Mouse (Mus musculus): ENCODE data around the gene Lgals9.

The Lgals9 gene

DNA sequence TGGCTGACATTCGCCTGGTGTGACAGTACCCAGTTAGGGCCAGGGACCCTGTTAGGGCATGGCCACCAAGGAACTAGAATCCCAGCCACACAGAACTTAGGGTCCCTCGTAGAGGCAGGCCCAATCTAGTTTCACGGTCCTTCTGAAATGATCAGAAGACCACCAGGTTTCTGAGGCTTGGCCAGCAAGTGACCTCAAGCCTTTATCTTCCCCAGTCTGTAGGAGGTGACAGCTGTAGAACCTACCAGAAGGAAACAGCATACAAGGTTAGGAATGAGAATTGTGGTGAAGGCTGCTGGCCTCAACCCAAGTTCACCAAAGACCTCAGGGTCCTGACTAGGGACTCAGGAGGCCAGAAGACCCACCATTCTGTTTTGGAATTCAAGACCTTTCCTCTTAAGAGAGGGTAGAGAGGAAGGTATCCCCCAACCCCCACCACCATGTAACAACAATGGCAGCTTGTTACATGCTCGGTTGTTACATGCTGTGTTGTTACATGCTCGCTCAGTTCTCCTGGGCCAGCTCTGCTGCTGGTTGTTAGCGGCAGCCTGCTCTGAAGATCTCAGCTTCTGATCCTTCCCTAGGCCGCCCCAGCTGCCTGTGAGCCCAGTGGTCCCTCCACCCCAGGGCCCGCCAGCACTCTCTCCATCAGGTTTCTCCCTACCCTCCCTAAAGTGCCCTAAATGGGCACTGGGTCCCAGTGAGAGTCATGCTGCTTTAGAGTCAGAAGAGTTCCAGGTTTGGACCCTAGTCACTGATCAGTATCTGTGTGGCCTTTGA is 7.8 kb downstream of the Lgals9 start:
- DNase-seq (ENCODE audit: low spot score in 2 of 2) = no peak

DNA sequence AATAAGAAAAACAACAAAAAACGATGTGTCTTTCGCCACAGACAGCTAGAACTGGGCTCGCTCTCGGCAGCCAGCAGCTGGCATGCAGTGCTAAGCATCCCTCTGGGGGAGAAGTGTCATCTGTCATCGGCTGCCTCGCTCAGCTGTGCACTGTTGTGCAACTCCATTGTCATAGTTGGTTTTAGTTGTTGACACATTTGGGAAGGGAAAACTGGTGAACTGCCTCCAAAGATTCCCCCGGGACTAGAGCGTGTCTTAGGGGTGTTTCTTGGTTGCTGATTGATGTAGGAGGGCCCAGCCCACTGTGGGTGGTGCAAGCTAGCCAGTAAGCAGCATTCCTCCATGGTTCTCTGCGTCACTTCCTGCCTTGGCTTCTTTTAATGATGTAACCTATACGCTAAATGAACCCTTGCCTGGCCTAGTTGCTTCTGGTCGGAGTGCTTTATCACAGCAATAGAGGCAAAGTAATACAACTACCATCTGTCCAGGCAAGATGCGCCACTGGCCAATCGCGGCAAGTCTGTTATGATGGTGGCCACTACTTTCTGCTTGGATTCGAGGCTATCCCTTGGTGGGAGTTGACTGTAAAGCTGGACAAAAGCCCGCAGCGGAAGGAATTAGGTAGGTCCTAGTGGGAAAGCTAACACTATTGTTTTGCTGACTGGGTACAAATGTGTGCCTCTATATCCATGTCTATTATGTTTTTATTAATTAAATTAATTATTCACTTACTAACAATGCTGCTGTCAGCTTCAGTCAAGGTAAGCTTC is 11.2 kb downstream of the Lgals9 start:
- no peak for DNase-seq (ENCODE audit: low spot score in 2 of 2)

DNA sequence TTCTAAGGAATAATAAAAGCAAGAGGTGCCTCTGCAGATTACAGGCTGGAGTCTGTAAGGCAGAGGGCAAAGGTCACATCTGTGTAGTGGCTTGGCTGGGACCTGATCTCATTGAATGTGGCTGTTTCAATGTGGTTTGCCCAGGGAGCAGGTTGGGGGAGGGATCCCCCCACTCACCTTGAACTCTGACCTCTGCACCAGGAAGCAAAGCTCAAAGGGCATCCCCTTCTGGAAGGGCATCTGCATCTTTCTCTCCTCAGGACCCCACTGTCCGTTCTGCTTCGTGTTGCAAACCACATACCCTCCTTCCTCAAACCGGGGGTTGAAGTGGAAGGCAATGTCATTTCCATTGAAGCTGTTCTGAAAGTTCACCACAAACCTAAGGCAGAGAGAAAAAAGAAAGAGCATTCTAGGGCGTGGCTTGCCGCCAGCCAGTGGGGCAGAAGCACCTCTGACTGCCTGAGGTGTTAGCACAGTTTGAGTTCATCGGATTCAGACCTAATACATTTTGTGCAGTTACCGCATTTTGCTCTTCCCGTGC is 11.9 kb downstream of the Lgals9 start:
- no peak for DNase-seq (ENCODE audit: low spot score in 2 of 2)

DNA sequence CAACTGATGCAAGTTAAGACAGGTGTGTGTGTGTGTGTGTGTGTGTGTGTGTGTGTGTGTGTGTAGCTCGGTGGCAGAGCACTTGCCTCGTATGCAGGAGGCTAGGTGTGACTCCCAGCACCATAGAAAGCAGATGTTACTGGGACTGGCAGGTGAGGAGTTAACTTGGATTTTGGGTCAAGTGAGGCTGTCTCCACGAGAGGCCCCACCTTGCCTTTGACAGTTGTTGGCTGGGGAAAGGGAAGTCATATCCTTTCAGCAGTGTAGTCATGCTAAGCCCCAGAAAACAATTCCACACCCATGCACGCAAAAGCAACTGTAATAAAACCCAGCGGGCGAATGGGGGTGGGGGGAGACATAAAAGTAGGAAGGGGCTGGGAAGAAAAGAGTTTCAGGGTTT is 12.4 kb downstream of the Lgals9 start:
- no peak for DNase-seq (ENCODE audit: low spot score in 2 of 2)

DNA sequence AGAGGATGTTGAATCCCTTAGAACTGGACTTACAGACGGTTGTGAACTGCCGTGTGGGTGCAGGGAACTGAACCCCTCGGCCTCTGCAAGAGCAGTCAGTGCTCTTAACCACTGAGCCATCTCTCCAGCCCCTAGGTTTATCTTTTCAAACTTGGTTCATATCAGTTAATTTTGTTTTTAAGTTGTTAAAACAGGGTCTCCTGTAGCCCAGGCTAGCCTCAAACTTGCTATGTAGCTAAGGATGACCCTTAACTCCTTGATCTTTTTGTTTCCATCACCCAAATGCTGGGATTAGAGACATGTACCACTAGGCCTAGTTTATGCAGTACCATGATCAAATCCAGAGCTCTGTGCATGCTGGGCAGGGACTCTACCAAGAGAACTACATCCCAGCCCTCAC is 13.0 kb downstream of the Lgals9 start:
- no peak for DNase-seq (ENCODE audit: low spot score in 2 of 2)

DNA sequence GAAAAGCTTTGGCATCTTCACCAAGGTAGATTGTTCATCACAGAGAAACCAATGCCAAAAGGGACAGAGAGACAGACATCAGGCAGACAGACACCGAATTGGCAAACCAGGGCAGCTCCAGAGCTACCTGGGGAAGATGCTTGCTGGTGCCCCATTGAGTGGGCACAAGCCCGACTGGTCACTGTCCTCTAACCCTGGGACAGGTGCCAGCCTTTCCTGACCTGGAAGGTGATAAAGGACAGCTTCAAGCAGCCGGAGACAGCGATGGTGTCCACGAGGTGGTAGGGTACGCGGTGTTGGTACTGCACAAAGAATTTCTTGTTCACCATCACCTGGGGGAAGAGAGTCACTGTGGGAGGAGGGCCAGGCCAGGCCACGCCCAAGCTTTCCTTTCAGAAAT is 13.7 kb downstream of the Lgals9 start:
- no peak for DNase-seq (ENCODE audit: low spot score in 2 of 2)

DNA sequence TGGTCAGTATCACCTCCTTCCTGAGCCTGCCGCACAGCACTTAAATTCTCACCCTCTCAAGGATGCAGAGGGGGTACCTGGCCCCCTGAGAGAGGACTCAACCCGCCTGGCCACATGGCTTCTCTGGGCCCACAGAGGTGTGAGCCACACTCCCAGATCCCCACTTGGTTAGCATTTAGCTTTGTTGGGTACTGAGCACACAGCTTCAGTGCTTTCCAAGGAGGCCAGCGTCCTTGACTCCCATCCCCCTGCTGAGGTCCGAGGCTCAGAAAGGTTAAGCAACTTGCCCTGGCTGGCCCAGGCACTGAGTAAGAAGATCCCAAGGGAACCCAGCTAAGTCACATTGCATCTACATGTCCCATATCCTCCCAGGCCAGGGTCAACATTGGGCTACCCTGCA is 16.6 kb downstream of the Lgals9 start:
- no peak for DNase-seq (ENCODE audit: low spot score in 2 of 2)

DNA sequence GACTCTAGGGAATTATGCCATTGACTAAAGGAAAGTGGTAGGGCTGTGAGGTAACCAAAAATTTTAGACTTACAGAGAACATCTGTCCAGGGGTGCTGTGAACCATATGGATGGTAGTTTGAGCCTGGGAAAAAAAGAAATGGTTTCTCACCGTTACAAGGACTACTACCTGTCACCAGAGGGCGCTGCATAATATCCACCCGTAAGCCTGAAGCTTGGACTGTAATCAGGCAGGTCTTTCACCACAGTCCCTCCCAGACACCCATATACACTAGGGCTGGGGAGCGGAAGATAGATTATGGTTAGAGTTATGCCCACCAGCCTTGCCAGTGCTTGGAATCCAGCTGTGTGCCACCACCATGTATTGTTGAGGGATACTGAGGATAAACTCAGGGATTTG is 17.4 kb downstream of the Lgals9 start:
- DNase-seq (ENCODE audit: low spot score in 2 of 2) = peak; percentile 24 to 52

DNA sequence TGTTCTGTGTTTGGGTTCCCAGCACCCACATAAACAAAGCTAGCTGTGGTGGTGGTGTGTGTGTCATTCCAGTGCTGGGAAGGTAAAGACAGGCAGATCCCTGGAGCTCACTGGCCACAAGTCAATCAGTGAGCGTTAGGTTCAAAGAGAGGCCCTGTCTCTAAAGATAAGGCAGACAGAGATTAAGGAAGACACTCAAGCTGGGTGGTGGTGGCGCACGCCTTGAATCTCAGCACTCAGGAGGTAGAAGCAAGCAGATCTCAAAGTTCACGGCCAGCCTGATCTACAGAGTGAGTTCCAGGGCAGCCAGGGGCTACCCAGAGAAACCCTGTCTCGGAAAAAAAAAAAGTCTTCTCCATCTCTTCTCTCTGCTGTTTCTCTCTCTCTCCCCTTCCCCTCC is 23.5 kb downstream of the Lgals9 start:
- DNase-seq (ENCODE audit: low spot score in 2 of 2) = no peak

DNA sequence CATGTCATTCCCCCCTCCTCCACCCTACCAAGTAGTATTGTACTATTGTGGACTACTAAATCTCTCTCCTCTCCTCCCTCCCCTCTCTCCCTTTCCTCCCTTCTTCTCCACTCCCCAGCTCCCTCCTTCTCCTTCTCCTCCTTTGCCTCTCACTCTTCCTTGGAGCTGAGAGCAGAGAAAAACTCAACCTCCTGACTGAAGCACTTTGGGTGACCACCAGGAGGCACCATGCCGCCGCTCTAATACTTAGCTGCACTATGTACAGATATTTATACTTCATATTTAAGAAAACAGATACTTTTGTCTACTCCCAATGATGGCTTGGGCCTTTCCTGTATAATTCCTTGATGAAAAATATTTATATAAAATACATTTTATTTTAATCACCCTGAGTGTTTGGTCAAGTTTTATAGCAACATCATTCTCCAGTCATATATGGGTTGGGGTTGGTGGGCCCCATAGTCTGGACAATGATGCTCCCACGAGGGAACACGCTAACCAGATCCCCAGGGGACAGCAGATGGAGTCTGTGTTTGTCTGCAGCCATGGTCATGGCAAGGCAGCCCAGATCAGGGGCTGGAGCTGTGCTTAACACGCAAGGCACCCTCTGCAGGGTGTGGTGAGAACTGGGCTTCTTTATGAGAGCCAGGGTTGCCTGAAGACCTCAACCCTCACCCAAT is 24.8 kb downstream of the Lgals9 start:
- no peak for DNase-seq (ENCODE audit: low spot score in 2 of 2)

DNA sequence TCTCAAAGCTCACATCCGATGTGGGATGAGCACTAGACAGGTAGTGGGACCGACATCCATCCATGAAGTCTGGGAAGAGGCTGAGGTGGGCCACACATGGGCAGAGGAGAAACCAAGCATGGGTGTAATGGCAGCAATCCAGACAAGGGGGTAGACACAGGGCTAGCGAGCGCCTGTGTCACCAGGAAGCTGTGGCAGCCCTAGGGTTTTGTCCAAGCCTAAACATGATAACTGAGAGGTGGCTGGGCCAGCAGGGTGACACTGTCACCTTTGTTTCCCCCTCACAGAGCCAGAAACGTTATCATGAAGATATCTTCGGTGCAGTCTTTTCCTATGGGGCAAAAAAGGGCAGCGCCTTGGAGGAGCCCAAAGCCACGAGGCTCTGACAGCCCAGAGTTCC is 25.4 kb downstream of the Lgals9 start:
- no peak for DNase-seq (ENCODE audit: low spot score in 2 of 2)

DNA sequence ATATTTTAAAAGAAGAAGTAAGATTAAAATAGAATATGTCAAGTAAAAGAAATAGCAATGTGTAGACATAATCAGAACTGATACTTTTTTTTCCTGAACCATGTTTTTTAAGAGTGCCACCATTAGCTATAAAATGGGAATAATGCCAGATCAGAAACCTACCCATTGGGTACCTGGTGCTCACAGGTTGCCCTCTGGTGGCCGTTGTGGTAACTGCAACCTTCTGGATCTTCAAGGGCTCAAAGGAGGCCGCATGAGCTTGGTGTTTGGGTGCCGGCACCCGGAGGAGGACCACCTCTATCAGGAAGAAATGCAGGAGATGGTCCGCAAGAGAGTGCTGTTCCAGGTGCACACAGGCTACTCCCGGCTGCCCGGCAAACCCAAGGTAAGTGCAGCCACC is 28.5 kb downstream of the Lgals9 start:
- peak; percentile 38 to 57 for DNase-seq (ENCODE audit: low spot score in 2 of 2)

DNA sequence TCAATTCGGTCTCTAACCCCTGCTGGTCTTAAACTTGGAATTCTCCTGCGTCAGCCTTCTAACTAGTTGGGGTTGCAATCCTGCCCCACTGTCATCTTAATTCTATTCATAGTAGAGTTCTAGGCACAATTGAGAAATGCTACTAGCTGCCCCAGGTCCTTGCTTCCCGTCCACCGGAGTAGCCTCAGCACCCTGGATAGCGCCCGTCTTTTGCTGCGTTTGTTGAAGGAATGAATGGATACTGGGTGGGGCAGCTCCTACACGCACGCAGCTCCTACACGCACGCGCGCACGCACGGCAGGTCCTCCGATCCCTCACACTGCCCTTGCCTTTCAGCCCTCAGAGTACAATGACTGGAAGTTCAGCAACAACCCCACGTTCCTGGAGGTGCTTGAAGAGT is 32.3 kb downstream of the Lgals9 start:
- no peak for DNase-seq (ENCODE audit: low spot score in 2 of 2)

DNA sequence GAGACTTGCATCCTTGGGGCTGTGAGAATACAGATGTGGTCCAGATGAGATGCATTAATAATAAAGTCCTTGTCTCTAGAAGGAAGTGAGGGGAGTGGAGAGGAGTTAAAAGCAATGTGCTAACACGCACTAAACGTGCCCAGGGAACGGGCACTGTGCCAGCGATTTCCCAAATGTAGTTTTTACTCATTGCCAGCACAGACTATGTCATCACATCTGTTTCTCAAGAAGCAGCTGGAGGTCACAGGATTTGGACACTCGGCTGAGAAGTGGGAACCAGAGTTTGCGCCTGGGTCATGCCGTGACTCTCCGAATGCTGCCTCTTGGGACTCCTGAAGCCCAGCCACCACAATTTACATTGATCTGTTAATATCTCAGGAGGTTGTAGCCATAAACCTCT is 34.4 kb downstream of the Lgals9 start:
- DNase-seq (ENCODE audit: low spot score in 2 of 2) = no peak

DNA sequence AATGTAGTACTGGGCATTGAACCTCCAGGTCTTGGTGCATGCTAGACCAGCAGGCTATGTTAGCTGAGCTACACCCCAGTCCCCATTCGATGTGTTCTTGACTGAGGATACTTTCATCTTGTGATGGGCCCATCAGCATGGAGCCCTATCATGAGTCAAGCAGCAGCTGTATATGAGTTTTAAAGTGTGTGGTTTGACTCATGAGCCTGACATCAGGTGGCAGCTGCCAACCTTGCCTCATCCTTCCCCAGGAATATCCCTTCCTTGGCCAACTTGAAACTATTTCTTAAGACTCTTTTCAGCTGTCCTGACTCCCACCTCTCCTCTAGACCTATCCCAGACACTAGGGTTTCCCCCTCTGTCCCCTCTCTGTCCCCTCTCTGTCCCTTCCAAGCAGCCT is 41.7 kb downstream of the Lgals9 start:
- DNase-seq (ENCODE audit: low spot score in 2 of 2) = no peak

DNA sequence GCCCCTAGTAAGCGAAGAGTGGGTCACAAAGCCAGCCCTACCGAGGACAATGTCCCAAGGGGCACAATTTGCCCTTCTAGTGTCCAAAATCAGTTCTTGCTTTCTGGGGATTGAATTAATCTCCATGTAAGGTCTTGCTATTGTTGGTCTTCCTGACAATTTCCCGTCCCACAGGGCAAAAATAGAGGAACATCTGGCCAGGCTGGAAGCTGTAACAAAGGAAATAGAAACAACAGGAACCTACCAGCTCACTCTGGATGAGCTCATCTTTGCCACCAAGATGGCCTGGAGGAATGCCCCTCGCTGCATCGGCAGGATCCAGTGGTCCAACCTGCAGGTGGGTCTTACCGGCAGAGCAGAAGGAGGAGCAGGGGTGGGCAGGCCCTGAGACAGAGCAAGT is 49.6 kb downstream of the Lgals9 start:
- DNase-seq (ENCODE audit: low spot score in 2 of 2) = no peak

DNA sequence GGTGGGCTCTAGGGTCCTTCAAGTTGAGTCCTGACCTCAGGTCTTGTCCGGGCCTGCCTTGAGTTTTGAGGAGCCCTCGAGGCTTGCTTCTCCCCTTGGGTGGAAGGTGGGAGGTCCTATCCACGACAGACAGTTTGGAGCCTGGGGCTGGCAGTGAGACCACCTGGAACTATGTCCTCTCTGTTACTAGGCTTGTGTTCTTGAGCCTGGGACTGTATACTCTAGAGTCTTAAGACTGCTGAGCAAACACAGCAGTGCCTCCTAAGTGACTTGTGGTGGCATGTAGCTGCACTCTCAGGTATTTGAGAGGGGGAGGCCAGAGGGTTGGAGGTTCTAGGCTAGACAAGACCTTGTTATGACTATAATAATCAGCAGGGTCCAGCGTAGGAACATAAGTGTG is 50.0 kb downstream of the Lgals9 start:
- DNase-seq (ENCODE audit: low spot score in 2 of 2) = no peak

DNA sequence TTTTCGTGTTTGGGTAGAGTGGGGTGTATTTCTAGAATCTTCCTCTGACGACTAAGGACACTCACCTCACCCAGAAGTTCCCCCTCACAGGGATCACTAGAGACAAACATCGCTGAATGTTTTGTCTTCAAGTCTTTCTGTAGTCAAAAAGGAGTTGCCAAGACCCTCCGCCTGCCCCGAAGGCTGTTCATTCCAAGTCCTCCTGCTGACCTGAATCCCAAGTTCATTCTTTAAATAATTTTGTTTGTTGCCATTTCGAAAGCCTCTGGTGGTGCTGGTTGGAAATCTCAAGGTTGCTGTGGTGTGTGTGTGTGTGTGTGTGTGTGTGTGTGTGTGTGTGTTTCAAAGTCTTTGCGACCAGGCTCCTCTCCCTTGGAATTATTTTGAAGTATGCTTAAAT is 50.4 kb downstream of the Lgals9 start:
- DNase-seq (ENCODE audit: low spot score in 2 of 2) = no peak

DNA sequence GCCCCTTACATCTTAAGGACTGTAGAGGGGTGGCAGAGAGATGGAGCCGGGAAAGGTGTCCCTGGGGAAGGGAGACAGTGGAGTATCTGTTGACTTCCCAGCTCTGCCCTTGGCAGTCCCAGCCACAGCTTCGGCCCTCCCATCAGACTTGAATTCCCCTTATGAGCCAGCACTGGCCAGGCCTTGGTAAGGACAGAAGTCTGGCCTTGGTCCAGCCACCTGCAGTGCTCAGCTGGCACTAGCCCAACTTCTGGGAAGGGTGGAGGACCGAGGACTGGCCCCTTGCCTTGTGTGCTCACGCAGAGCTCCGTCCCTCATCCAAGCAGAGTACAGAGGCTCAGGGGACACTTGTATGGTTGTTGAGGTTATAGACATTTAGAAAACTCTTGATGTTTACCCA is 55.4 kb downstream of the Lgals9 start:
- DNase-seq (ENCODE audit: low spot score in 2 of 2) = no peak

DNA sequence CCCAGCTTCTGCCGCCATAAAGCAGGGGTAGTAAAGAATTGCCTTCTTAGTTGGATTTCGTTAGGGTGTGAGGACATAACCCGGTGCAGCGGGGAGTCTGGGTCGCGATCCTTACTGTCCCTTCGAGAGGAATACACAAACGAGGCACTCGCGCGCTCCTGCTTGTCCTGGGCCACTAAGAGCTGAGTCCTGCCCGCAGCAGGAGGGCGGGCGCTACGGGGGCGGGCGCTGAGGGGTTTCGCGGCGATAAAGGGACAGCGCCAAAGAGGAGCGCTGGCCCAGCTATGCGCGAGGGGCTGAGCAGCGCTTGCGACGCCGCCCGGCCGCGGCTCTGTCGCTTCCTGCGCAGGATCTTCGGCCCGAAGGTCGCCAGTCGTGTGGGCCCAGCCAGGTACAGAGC is 59.8 kb downstream of the Lgals9 start:
- no peak for DNase-seq (ENCODE audit: low spot score in 2 of 2)

DNA sequence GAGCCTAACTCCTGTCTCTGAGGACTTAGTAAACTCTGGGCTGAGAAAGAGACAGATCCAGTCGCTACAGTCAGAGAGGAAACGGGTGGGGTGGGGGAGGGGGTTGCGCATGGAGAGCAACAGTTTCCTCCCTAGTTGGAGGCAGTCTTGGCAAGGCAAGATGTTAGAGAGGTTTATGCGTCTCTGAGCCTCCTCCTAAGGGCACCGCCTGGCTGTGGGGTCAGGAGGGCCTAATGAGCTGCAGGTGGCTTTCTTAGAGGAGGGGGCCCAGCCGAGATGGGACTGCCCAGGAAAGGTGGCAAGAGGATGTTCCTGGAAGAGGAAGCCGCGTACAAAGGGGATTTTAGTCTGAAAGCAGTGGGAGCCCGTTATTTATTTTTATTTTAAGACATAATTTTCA is 60.6 kb downstream of the Lgals9 start:
- no peak for DNase-seq (ENCODE audit: low spot score in 2 of 2)

DNA sequence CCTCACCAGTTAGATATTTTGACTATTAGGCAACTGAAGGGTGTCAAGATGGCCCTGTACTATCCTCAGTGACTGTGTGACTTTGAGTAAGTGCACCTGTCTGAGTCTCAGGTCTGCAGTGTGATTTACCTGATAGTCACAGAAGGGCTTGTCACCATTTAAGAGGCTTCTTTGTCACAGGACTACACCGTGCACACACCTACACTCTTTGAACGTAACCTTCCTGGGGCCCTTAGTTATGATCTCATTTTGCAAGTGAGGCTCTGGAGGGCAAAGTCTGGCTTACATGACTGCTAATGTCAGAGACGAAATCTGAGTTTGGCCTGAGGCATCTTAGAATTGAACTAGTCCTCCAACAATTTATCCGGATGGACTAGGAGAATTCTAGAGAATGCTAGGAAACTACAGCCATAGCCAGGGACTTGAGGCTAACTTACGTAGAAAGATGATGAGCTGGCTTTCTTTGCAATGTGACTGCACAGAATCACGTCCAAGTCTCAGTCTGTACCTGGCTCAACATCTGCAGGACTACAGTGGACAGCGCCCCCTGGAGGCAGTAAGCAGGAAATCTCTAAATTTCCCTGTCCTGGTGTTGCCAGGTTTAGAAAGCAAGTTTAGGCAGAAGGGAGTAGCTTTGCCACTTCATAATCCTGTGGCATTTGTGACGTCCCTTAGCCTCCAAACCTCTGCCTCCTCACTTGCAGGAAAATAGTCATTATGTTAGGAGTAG is 61.9 kb downstream of the Lgals9 start:
- DNase-seq (ENCODE audit: low spot score in 2 of 2) = no peak
